Mouse (Mus musculus) C2C12 (cell line): ENCODE measurements at regions not wholly inside any gene's neighbourhood (a gene's known extent, or its start where the extent isn't known, plus 50 kb on each side); places are given as distances from the start of the nearest gene placed in this dataset.

Experiments used
- CTCF ChIP-seq: IDR thresholded peaks from one replicate; pipeline ENCODE4 v1.5.1; 2011; ENCODE audit not compliant: control insufficient read depth, insufficient read depth, insufficient read length
- MAX ChIP-seq: IDR thresholded peaks from one replicate; pipeline ENCODE4 v1.6.1; 2011; ENCODE audit warnings: mild to moderate bottlenecking, control low read depth
- MYOG ChIP-seq: IDR thresholded peaks from one replicate; pipeline ENCODE4 v1.6.1; 2011; ENCODE audit not compliant: control insufficient read depth, insufficient read length; ENCODE audit errors: extremely low read depth
- USF1 ChIP-seq: IDR thresholded peaks from one replicate; pipeline ENCODE4 v1.6.1; 2011; ENCODE audit warnings: low read depth, mild to moderate bottlenecking, control low read depth, moderate library complexity

GRCm38 (mm10) chr8:10835054-10835453 is 173.2 kb downstream of the Irs2 start:
- TF ChIP-seq CTCF = no peak
- TF ChIP-seq USF1 = no peak
- no peak for TF ChIP-seq MAX
- no peak for TF ChIP-seq MYOG
